Mouse (Mus musculus): ENCODE measurements at regions not wholly inside any gene's neighbourhood (a gene's known extent, or its start where the extent isn't known, plus 50 kb on each side); places are given as distances from the start of the nearest gene placed in this dataset.

- no peak for DNase-seq (ENCODE audit: low spot score in 2 of 2)
Observed at GRCm38 (mm10) chr6:17157270-17157669, 92.3 kb downstream of the Tes start.

- DNase-seq (ENCODE audit: low spot score in 2 of 2), result no peak
Observed at GRCm38 (mm10) chr6:17169971-17170781, 105.2 kb downstream of the Tes start.

GRCm38 (mm10) chr6:17170782-17171272, 105.9 kb downstream of the Tes start:
- DNase-seq (ENCODE audit: low spot score in 2 of 2), result no peak

- no peak for DNase-seq (ENCODE audit: low spot score in 2 of 2)
Observed at GRCm38 (mm10) chr6:17171273-17172011, 106.5 kb downstream of the Tes start.

- no peak for DNase-seq (ENCODE audit: low spot score in 2 of 2)
Observed at GRCm38 (mm10) chr6:17172050-17172449, 107.1 kb downstream of the Tes start.

- no peak for DNase-seq (ENCODE audit: low spot score in 2 of 2)
Observed at GRCm38 (mm10) chr6:17177153-17177552, 103.8 kb upstream of the Cav2 start.

- DNase-seq (ENCODE audit: low spot score in 2 of 2), result no peak
Observed at GRCm38 (mm10) chr6:17179476-17179875, 101.5 kb upstream of the Cav2 start.

GRCm38 (mm10) chr6:17186604-17187003, 94.4 kb upstream of the Cav2 start:
- DNase-seq (ENCODE audit: low spot score in 2 of 2), result no peak

- no peak for DNase-seq (ENCODE audit: low spot score in 2 of 2)
Observed at GRCm38 (mm10) chr6:17187106-17187505, 93.9 kb upstream of the Cav2 start.

GRCm38 (mm10) chr6:17195538-17195937, 85.4 kb upstream of the Cav2 start:
- no peak for DNase-seq (ENCODE audit: low spot score in 2 of 2)

- peak in 1 of 2 experiments; percentile 3 for DNase-seq (ENCODE audit: low spot score in 2 of 2)
Observed at GRCm38 (mm10) chr6:17197728-17198397, 83.1 kb upstream of the Cav2 start.

- DNase-seq (ENCODE audit: low spot score in 2 of 2), result no peak
Observed at GRCm38 (mm10) chr6:17198876-17199275, 82.1 kb upstream of the Cav2 start.

- DNase-seq (ENCODE audit: low spot score in 2 of 2), result no peak
Observed at GRCm38 (mm10) chr6:17201916-17202636, 78.9 kb upstream of the Cav2 start.

- DNase-seq (ENCODE audit: low spot score in 2 of 2), result no peak
Observed at GRCm38 (mm10) chr6:17203302-17203701, 77.7 kb upstream of the Cav2 start.

GRCm38 (mm10) chr6:17203900-17204686, 76.9 kb upstream of the Cav2 start:
- no peak for DNase-seq (ENCODE audit: low spot score in 2 of 2)

GRCm38 (mm10) chr6:17206932-17207331, 74.1 kb upstream of the Cav2 start:
- no peak for DNase-seq (ENCODE audit: low spot score in 2 of 2)

- no peak for DNase-seq (ENCODE audit: low spot score in 2 of 2)
Observed at GRCm38 (mm10) chr6:17209792-17210191, 71.2 kb upstream of the Cav2 start.

- DNase-seq (ENCODE audit: low spot score in 2 of 2), result no peak
Observed at GRCm38 (mm10) chr6:17211346-17211745, 69.6 kb upstream of the Cav2 start.

- no peak for DNase-seq (ENCODE audit: low spot score in 2 of 2)
Observed at GRCm38 (mm10) chr6:17214774-17215173, 66.2 kb upstream of the Cav2 start.

GRCm38 (mm10) chr6:17216442-17216841, 64.5 kb upstream of the Cav2 start:
- DNase-seq (ENCODE audit: low spot score in 2 of 2), result no peak

GRCm38 (mm10) chr6:17223744-17224143, 57.2 kb upstream of the Cav2 start:
- DNase-seq (ENCODE audit: low spot score in 2 of 2), result no peak
